Mouse (Mus musculus) right cerebral cortex, adult 18-20 months (tissue): ENCODE data around the gene BC049715.

ENCODE experiments used
- DNase-seq: peaks from one replicate; pipeline ENCODE4 v3.0.0; 2022; ENCODE audit warnings: mixed read lengths

BC049715 gene

DNA sequence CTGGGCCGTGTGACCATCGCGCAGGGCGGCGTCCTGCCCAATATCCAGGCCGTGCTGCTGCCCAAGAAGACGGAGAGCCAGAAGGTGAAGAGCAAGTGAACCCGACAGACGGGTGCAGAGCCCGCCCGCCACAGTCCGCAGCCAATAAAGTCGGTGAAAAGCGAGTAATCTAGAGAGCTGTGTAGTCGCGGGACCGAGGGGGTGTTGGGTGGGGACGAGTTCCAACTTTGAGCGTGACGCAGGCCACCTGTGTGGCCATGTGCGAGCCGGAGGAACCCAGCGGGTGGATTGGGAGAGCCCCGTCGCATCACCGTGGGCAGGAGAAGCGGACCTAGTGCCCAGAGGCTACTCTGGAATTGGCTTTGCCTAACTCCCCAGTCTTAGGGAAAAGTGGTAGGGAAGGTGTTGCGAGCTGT lies 18.8 kb upstream of the BC049715 start:
- DNase-seq: peak; percentile 57

DNA sequence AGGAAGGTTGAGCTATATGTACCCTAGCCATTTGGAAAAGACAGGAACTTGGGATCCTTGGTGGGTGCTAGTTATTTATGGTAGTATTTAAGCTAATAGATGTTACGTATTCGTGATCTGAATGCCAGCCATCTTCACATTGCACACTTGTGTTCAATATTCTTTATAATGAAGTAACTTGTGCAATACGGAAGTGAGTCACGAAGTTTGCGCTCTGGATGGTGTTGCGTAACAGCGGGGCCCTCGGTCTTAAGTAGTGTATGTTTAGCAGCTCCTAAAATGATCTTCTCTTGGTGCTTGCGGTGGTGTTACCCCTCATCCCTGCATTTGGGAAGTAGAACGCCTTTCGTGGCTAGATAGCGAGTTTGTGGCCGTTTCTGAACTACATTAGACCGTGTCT lies 18.3 kb upstream of the BC049715 start:
- DNase-seq: peak; percentile 52

DNA sequence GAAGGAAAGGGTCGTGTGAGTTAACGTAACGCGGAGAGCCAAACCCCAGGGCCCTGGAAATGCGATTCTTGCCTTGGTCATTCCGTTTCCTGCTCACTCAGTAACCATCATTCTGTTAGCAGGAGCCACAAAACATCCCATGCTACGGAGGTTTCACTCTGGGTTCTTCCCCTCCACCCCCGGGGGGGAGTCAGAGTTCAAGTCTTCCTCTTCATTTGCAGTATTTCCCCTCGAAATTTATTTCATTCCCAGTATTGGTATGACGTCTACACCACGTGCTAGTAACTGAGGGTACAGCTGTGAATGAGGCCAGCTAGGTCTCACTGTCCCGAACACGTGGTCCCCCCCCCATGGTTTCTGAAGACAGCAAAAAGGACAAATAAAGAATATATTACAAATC lies 17.8 kb upstream of the BC049715 start:
- no peak for DNase-seq

DNA sequence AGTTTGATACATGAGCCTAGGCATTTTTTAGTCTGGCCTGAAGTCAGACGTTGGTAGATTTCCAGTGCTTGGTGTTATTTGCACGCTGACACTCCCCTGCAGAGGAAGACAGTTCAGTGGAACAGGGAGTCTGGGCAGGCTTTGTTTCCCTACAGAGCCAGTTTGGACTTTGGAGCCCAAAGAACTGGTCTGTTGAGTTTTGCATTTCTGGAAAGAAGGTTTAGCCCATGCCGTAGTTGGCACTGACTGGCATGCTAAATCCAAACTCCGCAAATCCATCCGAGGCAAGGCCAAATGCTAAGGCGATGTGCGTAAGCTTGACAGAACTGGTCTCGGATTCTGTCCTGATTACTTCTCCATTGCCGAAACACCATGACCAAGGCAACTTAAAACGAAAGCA lies 16.2 kb upstream of the BC049715 start:
- DNase-seq: no peak

DNA sequence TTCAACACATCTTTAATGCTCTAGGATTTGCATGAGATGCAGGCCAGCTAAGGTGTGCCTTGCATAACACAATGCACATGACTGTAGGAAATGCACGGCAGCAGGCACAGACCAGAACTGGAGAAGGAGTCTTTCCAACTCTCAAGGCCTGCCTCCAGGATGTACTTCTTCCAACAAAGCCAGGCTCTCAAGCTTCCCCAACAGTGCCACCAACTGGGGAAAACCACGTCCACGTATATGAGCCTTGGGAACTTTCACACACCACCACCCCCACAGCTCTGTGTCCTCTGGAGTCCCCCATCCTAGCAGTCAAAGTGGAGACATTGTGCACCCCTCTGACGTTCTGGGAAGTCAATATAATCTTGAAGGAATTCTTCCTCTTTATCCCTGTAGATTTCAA lies 14.3 kb upstream of the BC049715 start:
- DNase-seq: peak; percentile 48

DNA sequence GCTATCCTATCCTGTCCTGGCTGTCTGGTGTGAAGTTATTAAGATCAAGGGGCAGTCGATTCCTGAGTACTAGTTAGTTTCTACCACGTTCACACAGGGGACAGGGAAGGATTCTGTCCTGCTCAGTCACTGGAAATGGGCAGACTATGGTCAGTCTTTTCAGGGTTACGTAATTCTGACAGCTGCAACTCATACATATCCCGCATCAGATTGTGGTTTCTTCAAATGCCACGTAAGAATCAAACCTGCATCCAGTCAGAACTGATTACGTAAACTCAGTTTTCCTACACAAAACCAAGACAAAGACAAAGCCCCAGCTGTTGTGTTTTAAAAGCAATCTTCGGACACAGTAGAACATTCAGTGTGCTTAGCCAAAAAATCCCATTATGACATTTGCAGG lies 12.0 kb upstream of the BC049715 start:
- no peak for DNase-seq

DNA sequence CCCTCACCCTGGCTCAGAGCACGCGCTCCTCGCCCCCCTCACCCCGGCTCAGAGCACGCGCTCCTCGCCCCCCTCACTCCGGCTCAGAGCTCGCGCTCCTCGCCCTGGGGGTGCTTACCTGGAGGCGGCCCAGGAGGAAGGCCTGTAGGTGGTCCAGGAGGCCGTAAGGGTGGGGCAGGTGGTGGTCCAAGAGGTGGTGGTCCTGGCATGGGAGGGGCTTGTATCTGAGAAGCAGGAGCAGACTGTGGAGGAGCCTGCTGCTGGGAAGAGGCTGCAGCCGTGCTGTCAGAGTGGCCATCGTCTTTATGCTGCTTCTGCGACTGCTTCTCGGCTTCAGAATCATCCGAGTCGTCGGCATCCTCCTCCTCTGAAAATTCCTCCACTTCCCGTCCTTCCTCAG lies 10.6 kb upstream of the BC049715 start:
- DNase-seq: no peak

DNA sequence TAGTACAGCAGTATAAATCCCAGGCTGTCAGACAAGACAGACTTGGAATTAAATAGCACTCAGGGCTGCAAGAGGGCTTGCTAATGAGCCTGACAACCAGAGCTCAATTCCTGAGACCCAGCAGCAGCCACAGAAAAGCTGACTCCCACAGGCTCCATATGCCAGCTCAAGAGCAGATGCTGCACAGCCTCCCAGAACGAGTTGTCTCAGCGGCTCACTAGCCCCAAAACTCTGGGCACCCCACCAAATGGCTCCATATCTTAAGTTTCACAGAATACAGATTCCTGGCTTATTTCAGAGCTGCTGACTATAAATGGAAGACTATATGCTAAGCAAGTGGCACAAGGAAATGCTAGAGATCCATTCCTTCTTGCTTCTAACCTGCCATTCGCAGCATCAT lies 9.9 kb upstream of the BC049715 start:
- DNase-seq: peak; percentile 92

DNA sequence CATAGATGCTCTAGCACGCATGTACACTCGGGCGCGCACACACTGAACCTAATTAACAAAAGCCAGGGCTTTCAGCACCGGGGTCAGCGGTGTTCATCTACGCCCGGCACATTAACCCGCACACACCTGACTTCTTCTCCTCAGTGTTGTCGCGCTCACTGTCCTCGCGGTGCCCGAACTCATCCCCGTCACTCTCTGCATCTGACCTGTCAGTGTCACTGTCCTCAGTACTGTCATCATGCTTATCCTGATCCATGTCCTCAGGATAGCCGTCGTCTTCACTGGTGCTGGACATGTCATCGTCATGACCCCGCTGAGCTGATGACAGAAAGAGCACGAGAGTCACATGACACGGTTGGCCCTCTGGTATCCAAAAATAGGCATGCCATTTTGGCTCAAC lies 7.0 kb upstream of the BC049715 start:
- DNase-seq: no peak

DNA sequence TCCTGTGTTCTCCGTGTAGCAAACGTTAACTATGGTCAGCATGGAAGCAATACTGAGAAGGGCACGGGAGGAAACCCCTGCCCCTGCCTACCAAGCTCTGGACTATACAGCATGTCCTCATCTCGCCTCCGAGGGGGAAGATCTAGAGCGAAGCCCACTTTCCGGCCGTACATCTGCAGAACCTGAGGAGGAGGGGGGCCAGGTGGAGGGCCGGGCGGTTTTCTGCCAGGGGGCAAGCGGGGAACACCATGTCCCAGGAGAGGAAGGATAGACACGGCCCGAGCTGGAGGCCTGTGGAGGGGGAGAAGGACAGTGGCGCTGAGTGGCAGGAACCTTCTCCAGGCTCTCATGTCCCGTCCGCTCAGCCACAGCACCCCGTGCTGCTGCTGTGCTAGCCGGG lies 6.3 kb upstream of the BC049715 start:
- no peak for DNase-seq

DNA sequence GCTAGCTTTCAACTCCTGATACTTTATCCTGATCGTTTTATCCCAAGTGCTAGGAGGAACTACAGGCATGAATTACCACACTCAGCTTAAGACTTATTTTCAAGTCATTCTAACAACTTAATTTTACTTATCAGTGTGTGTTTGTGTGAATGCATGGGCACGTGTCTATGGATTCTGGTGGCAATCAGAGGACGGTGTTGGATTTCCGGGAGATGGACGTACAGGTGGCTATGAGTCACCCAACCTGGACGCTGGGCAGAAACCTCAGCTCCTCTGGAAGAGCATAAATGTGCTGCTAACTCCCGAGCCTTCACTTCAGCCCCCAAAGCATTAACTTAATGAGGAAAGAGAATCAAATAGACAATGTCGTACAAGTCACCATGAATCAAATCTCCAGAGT lies 2.4 kb upstream of the BC049715 start:
- DNase-seq: no peak

DNA sequence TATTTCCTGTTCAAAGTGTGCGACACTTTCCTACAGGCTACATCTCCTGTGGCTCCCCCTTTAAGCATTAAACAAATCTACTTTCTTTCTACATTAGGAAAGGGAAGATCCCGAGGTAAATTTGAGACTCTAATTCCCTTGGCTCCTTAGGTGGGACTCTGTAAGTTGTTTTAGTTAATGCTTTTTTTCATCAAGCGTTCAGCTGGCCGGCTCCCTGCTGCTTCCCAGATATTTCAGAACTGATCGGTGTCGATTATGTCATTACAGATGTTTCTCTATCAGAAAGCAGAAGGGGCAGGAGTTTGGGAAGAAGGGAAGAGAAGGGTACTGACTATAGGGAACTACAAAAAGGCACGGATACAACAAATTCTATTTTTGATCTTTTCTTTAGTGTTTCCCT lies 310 bp upstream of the BC049715 start:
- no peak for DNase-seq

DNA sequence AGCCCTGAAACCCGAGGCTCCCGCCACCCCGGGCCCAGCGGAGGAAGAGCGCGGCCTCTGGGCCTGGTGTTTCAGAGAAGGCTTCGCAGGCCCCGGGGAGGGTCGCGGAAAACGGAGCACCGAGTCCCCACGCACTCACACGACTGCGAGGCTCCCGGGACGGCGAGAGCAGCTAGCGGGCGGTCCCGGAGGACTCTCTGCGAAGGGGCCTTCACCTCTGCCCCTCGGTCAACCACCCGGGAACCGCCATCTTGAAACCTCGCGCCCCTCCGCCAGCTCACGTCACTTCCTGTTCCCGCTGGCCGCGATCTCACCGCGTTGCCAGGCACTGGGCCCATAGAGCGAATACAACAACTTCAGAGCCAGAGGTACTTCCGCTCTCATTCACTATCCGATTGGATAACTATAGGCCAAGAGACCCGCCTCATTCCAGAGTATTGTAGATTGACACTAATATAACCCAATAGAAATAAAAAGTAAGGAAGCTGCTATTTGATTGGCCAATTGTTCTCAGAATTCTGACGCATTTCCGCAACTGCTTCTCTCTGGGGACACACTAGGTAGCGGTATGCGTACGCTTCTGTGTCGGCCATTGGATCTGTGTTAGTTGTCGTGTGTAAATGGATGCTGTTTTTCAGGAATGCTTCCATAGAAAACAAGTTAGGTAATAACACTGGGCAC lies 595 bp downstream of the BC049715 start, which contains the start of gene Wbp11:
Gene Wbp11 (minus strand): TSS at position 353 of the 681 bp plus-strand sequence.
- peak; percentile 97 for DNase-seq

DNA sequence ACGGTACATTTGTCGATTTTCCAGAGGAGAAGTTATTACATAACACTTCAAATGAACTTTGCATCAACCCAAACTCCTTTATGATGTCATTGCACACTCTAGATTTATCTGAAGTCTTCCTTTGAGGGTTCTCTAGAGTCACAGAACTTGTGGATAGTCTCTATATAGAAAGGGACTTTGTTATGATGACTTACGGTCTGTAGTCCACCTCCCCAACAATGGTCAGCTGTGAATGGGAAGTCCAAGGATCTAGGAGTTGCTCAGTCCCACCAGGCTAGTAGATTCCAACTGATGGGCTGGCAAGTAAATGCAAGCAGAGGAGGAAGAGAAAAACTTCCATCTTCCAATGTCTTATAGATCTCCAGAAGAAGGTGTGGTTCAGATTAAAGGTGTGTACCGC lies 1.3 kb downstream of the BC049715 start:
- no peak for DNase-seq

DNA sequence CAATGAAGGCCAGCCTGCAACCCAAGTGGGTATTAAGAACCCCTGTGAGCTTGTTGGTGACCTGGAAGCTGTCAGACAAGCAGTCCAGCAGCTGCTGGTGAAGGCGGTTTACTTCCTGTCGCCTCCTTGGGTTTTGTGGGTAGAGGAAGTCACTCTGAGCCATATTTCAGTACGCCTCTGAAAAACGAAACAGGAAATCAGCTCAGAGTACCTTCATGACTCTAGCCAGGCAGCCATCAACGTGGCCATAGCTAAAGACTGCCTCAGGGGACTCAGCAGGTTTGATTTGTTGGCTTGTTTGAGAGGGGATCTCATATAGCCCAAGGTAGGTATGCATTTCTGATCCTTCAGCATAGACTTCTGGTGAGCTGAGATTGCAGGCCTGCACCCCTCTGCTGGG lies 4.3 kb downstream of the BC049715 start:
- no peak for DNase-seq

DNA sequence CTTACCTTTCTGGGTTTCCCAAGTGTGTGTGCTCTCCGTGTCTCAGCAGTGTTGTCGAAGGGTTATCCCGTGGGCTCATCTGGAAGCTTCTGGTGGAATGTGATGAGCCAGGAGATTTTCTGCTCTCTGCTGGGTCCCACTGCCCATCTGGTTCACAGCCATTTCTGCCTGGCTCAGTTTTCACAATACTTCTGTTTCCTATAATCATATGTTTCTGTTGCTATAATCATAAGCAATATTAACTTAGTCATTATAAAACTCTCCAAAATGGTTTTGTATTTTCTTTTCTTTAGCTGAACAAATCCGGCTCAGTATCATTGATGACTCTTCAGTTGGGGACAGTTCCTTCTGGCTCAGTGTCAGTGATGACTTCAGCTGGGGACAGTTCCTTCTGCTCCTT lies 7.9 kb downstream of the BC049715 start, which contains the start of gene Smco3:
Gene Smco3 (minus strand): TSS at position 101 of the 400 bp plus-strand sequence.
- DNase-seq: no peak

DNA sequence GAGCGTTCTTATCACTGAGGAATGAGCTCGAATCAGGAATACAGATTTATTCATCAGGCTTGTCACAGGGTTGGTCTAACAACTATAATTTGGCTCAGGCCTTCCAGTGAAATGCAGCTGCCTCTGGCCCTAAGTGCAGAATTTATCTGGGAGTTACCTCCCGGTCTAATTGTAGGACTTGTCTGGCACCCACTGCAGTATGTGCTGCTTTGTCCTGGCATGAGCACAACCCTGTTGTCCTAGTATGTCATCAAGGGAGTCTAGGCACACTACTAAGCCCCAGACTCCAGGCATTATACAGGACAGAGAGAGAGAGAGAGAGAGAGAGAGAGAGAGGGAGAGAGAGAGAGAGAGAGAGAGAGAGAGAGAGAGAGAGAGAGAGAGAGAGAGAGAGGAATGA lies 9.9 kb downstream of the BC049715 start:
- no peak for DNase-seq

DNA sequence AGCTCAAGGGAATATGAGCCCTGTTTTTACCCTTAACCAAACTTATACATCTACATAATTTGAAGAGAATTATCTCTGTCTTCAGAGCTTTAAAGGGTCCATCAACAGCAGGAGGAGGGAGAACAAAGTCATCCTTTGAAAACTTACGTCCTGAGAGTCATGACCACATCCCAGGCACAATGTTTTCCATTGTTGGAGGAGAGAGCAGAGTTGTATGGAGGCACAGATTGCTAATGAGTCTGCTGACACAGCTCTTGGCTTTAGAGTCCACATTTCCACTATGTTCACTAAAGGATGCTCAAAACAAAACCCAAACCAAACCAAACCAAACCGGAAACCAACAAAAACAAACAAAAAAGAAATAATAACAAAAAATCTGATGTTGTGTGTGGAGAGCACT lies 17.5 kb downstream of the BC049715 start:
- DNase-seq: no peak

DNA sequence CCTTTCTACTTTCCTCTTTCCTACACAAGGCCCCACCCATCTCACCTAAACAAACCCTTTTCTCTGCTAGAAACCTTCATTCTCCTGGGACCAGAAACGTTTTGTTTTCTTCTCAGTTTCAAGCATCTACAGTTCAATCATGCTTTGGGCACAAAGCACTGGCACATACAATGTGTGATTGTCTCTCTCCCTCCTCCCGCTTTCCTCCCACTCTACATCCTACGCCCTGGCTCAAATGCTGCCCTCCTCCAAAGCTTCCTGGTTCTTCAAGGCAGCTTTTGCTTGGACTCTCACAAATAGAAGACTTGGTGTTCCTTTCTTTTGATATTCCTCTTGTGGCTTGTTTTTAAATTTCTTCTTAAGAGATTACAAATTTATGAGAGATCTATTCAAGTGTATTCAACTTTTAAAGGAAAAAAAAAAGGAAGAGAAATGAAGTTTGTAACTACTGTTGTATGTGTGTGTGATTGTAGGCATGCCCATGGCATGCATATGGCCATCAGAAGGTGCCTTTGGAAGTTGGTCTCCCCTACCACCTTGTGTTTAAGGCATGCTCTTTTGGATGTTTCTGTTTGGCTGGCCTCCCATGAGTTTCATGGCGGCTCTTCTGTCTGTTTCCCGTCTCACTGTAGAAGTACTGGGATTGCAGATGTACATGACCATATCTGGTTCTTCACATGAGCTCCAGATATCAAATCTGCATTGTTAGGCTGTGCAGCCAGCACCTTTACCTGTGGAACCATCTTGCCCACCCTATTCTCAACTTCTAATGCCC lies 18.5 kb downstream of the BC049715 start:
- peak; percentile 23 for DNase-seq

DNA sequence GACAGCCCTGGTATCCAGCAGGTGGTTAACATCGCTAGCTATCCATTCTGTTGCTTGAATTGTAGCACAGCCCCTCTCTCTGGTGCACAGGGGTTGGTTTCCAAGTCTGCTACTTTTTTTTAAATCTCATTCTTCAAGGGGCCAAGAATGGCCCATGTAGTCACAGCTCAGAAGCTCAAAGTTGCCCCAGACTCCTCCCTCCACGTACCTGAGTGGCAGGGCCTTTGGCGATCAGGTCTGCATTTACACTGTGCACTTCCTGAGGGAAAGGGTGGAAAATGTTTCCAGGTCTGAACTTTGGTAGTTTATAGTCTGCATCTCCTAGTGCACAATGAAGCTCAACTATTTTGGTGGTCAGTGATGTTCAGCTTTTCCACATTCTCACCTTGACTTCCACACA lies 19.8 kb downstream of the BC049715 start:
- no peak for DNase-seq

DNA sequence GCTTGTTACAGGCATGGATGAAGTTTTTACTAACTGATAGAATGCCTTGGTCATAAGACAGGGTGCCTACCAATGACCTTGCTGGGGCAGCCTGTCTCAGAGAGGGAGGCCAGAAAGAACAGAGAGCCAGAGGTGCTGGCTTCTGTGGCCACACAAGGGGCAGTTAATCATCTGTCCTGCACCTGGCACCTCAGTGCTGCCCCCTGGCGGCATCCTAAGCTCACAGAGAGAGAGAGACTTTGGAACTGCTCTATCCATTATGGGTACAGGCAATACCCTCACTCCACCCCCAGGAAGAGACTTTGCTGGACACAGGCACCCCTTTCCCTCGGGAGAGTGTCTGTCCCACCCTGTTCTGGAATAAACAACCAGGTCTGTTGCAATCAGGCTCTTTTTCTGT lies 20.4 kb downstream of the BC049715 start:
- DNase-seq: peak; percentile 55

DNA sequence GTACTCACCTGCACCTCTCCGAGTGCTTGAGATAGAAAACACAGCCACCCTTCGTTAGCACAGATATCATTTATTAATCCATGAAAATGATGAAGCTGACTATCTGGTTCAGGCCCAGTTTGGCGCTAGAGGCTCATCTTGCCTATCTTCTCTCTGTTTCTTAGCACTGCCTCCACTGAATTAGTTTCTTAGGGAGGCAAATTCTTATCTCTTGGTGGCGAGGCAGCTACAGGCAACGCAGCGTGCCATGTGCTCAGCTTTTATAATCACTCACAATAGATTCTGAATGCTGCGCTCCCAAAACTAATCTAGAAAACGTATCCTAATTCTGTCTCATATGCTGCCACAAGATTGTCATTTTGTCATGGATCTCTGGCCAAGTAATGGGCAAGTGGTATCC lies 21.0 kb downstream of the BC049715 start:
- no peak for DNase-seq

DNA sequence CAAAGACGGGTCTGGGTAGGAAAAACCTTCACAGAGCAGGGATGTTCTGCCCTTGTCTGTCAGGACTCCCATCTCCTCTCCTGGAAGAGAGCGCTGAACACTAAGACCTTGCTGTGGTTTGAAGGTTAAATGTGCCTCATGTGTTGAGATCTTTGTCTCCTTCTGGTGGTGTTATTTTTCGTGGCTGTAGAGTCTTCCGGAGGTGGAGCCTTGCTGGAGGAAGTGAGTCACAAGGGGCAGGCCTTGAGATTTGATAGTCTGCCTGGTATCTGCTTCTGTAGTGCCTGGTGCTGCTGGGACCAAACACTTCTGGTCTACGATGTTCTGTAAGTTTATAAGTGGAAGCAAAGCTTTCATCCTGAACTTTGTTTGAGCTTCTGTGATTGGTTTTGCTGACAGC lies 21.5 kb downstream of the BC049715 start:
- no peak for DNase-seq

DNA sequence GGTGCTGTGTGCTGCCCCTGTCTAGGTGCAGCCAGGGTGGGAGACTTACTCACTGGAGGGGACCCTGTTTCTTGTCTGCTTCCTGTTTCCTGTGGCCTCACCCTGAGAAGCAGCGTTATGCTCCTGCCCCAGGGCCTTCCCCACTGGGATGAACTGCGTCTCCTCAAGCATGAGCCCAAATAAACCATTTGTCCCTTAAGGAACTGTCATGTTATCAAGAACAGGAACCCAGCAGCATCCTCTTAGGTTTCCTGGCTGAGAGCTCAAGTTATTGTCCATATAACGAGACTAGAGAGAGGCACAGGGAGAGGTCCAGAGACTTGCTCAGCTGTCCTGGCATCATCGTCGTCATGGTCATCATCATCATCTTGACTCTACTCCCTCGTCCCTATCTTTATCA lies 22.8 kb downstream of the BC049715 start:
- no peak for DNase-seq

DNA sequence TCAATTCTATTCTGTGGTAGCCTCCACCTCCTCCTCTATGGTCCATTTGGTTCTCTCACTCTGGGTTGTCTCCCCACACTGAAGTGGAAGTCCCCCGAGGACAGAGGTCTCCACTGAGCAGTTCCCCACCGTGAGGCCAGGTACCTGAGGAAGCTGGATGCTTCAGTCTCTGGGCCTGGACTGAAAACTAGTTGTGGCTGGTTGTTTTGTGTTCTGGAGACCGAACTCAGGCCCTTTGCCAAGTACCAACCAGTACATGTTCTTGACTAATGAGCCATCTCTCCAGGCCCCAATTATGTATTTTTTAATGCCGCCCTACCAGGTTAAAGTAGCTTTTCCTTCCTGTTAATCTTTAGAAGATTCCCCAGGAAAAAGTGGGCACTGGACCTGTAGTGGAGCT lies 24.9 kb downstream of the BC049715 start:
- no peak for DNase-seq
